Mouse (Mus musculus): ENCODE data around the gene Nfil3. TPM values are rescaled to one million over a fixed set of nuclear protein-coding genes. Genes with fewer than 3 reads are reported as not detected.

Gene Nfil3
- polyA plus RNA-seq, 1 experiment from 2014 or later: 20.0 TPM

DNA sequence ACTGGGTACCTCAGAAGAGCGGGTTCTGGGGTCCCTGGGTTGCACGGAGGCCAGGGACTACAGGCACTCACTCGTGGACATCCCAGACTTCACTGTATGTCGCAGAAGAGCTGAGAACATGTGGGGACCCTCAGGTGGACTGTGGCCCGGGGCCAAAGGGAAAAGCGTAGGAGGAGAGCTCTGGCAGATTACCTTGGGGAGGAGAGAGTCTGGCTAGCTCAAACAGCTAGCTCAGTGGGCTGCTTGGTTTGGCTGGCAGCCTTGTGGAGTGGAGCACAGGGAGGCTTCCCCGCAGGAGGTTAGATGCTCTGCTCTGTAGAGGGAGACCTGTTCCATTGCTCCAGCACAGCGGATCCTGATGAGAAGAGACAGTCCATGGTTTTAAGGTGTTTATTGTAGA, 15.3 kb upstream of the Nfil3 start:
- H3K4me3 ChIP-seq (ENCODE audit: low read depth, low read length): no peak overlapping the region
- ATAC-seq (ENCODE audit: insufficient read depth): no peak
- H3K36me3 ChIP-seq (ENCODE audit: insufficient read depth): no peaks in the 10 kb centered on the region
- no peaks in the 10 kb centered on the region for H3K27me3 ChIP-seq (ENCODE audit: insufficient read depth, low read length)
- TF ChIP-seq CTCF (IDR thresholded peaks at IDR 0.05; ENCODE audit: low read depth): no peak
- no peaks in the 10 kb centered on the region for H3K4me1 ChIP-seq (ENCODE audit: insufficient read depth)
- H3K27ac ChIP-seq (ENCODE audit: low read depth): no peak overlapping the region
- WGBS: 72% methylated on average over 8 of the region's 8 CpGs
- no peak for DNase-seq
- no peak overlapping the region for H3K9ac ChIP-seq
- H3K9me3 ChIP-seq (ENCODE audit: low read depth, low read length): no peaks in the 10 kb centered on the region
- no peak overlapping the region for H3K4me2 ChIP-seq

- Histone ChIP-seq H3K4me3 (ENCODE audit: low read depth, low read length) (no peak overlapping the region), H3K27me3 (ENCODE audit: insufficient read depth, low read length) (no peaks in the 10 kb centered on the region), H3K36me3 (ENCODE audit: insufficient read depth) (no peaks in the 10 kb centered on the region), H3K27ac (ENCODE audit: low read depth) (peak overlapping the region; percentile 6; the same call in 1 of the 2 replicates), H3K4me2 (no peak overlapping the region), H3K9me3 (ENCODE audit: low read depth, low read length) (no peaks in the 10 kb centered on the region), H3K9ac (no peak overlapping the region), H3K4me1 (ENCODE audit: insufficient read depth) (no peaks in the 10 kb centered on the region)
- WGBS: 53% methylated on average over 10 of the region's 10 CpGs
- peak; percentile 56 for DNase-seq
- TF ChIP-seq CTCF (IDR thresholded peaks at IDR 0.05; ENCODE audit: low read depth): no peak
- peak; percentile 47; the same call in 1 of the 2 replicates for ATAC-seq (ENCODE audit: insufficient read depth)
Observed at GRCm38 (mm10) chr13:52994197-52994881, 13.5 kb upstream of the Nfil3 start.

DNA sequence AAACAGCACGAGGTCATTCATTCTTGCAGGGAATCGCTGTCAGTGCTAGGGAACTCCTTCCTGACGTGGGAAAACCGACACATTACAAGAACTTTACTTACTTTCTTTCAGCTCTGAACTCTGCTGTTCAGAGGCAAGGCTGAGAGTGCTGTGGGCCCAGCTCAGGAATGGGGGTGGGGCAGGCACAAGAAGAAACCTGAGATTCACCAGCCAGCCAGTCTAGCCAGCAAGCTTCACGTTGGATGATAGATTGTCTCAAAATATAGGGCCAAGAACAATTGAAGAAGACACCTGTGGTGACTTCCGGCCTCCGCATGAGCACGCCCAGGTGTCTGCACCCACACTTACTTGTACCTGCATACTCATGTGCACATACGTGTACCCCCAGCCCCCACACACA, 9.3 kb upstream of the Nfil3 start:
- DNase-seq (no peak), ATAC-seq (ENCODE audit: insufficient read depth) (no peak)
- Histone ChIP-seq H3K9me3 (ENCODE audit: low read depth, low read length) (no peaks in the 10 kb centered on the region), H3K9ac (no peak overlapping the region), H3K4me3 (ENCODE audit: low read depth, low read length) (no peak overlapping the region), H3K27ac (ENCODE audit: low read depth) (no peak overlapping the region), H3K4me1 (ENCODE audit: insufficient read depth) (no peaks in the 10 kb centered on the region), H3K36me3 (ENCODE audit: insufficient read depth) (no peaks in the 10 kb centered on the region), H3K4me2 (no peak overlapping the region), H3K27me3 (ENCODE audit: insufficient read depth, low read length) (no peaks in the 10 kb centered on the region)
- TF ChIP-seq CTCF (IDR thresholded peaks at IDR 0.05; ENCODE audit: low read depth): no peak
- 23% methylated on average over 9 of the region's 9 CpGs for WGBS

GRCm38 (mm10) chr13:52989005-52989404, 8.1 kb upstream of the Nfil3 start:
- TF ChIP-seq CTCF (IDR thresholded peaks at IDR 0.05; ENCODE audit: low read depth): no peak
- H3K27me3 ChIP-seq (ENCODE audit: insufficient read depth, low read length): no peaks in the 10 kb centered on the region
- H3K27ac ChIP-seq (ENCODE audit: low read depth): no peak overlapping the region
- no peak for ATAC-seq (ENCODE audit: insufficient read depth)
- H3K9me3 ChIP-seq (ENCODE audit: low read depth, low read length): no peaks in the 10 kb centered on the region
- no peak overlapping the region for H3K9ac ChIP-seq
- no peak for DNase-seq
- H3K36me3 ChIP-seq (ENCODE audit: insufficient read depth): no peaks in the 10 kb centered on the region
- 72% methylated on average over 16 of the region's 16 CpGs for WGBS
- no peak overlapping the region for H3K4me3 ChIP-seq (ENCODE audit: low read depth, low read length)
- H3K4me2 ChIP-seq: no peak overlapping the region
- H3K4me1 ChIP-seq (ENCODE audit: insufficient read depth): no peaks in the 10 kb centered on the region

- H3K9ac ChIP-seq: no peak overlapping the region
- H3K36me3 ChIP-seq (ENCODE audit: insufficient read depth): no peaks in the 10 kb centered on the region
- no peak overlapping the region for H3K27ac ChIP-seq (ENCODE audit: low read depth)
- ATAC-seq (ENCODE audit: insufficient read depth) (no peak), DNase-seq (no peak)
- no peaks in the 10 kb centered on the region for H3K27me3 ChIP-seq (ENCODE audit: insufficient read depth, low read length)
- 50% methylated on average over 1 of the region's 1 CpGs for WGBS
- no peak for TF ChIP-seq CTCF (IDR thresholded peaks at IDR 0.05; ENCODE audit: low read depth)
- no peaks in the 10 kb centered on the region for H3K9me3 ChIP-seq (ENCODE audit: low read depth, low read length)
- H3K4me3 ChIP-seq (ENCODE audit: low read depth, low read length): no peak overlapping the region
- H3K4me2 ChIP-seq: no peak overlapping the region
- no peaks in the 10 kb centered on the region for H3K4me1 ChIP-seq (ENCODE audit: insufficient read depth)
Observed at GRCm38 (mm10) chr13:52987880-52988279, 7.0 kb upstream of the Nfil3 start.

GRCm38 (mm10) chr13:52986215-52986780, 5.4 kb upstream of the Nfil3 start:
- Histone ChIP-seq H3K9ac (no peak overlapping the region), H3K9me3 (ENCODE audit: low read depth, low read length) (no peaks in the 10 kb centered on the region), H3K36me3 (ENCODE audit: insufficient read depth) (no peaks in the 10 kb centered on the region), H3K4me2 (no peak overlapping the region), H3K27ac (ENCODE audit: low read depth) (no peak overlapping the region), H3K4me1 (ENCODE audit: insufficient read depth) (no peaks in the 10 kb centered on the region; the same call in 1 of the 2 replicates), H3K4me3 (ENCODE audit: low read depth, low read length) (no peak overlapping the region), H3K27me3 (ENCODE audit: insufficient read depth, low read length) (0 out of 2 replicates have a peak, but pooled peaks cover 5% of the 10 kb centered on the region)
- no peak for TF ChIP-seq CTCF (IDR thresholded peaks at IDR 0.05; ENCODE audit: low read depth)
- ATAC-seq (ENCODE audit: insufficient read depth) (no peak), DNase-seq (no peak)
- WGBS: 55% methylated on average over 10 of the region's 10 CpGs

GRCm38 (mm10) chr13:52985508-52986214, 4.8 kb upstream of the Nfil3 start:
- Histone ChIP-seq H3K36me3 (ENCODE audit: insufficient read depth) (no peaks in the 10 kb centered on the region), H3K27ac (ENCODE audit: low read depth) (no peak overlapping the region), H3K4me3 (ENCODE audit: low read depth, low read length) (no peak overlapping the region), H3K9ac (no peak overlapping the region), H3K4me1 (ENCODE audit: insufficient read depth) (no peaks in the 10 kb centered on the region; the same call in 1 of the 2 replicates), H3K27me3 (ENCODE audit: insufficient read depth, low read length) (0 out of 2 replicates have a peak, but pooled peaks cover 5% of the 10 kb centered on the region), H3K9me3 (ENCODE audit: low read depth, low read length) (no peaks in the 10 kb centered on the region), H3K4me2 (no peak overlapping the region)
- no peak for TF ChIP-seq CTCF (IDR thresholded peaks at IDR 0.05; ENCODE audit: low read depth)
- 74% methylated on average over 12 of the region's 12 CpGs for WGBS
- no peak for DNase-seq
- ATAC-seq (ENCODE audit: insufficient read depth): no peak
